Mouse (Mus musculus) colon, adult 2 months (tissue): ENCODE data around the gene Pappa2. TPM values are rescaled to one million over a fixed set of nuclear protein-coding genes. Genes with fewer than 3 reads are reported as not detected.

Experiments
- polyA plus RNA-seq: library from polyadenylated mRNA; depleted of rRNA; stranded (reverse); fragments of >200 nt; gene quantifications from 2 replicates; pipeline ENCODE4 v1.2.3, GENCODE M21; 2012; rRNA removed

Pappa2 gene
- 0.54 and 0.58 TPM in 2 replicates for polyA plus RNA-seq

DNA sequence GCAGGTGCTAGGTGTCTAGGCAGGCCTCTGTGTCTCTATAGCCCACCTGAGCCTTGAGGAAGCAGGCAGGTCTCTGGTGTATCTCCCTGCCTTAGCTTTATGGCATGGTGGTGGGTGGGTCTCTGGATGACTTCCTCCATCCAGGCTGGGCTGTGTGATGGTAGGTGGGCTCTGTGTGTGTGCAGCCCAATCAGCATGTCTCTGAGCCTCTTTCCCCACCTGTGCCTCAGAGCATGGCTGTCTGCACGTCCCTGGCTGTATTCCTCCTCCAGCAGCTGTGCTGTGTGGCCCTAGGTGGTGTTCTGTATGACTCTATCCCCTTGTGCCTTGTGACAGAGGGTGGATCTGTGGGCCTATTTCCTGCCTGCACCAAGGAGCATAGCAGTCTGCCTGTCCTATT lies at the start of gene Pappa2:
Pappa2 (minus strand) TSS at position 101 of the 400 bp plus-strand sequence.

